Mouse (Mus musculus) liver, adult (tissue): Measurements from ENCODE around the gene Krt32.

Source experiments
- GATA4 ChIP-seq: IDR thresholded peaks from 2 replicates; pipeline ENCODE4 v1.6.1; 2014; ENCODE audit warnings: mild to moderate bottlenecking, low read length; ENCODE audit not compliant: insufficient replicate concordance

Krt32 gene

GRCm38 (mm10) chr11:100087861-100088260, at the start of gene Krt32:
Gene Krt32, minus strand, starts transcription at chr11:100088226.
- no peak for TF ChIP-seq GATA4

GRCm38 (mm10) chr11:100137693-100138092, 49.7 kb upstream of the Krt32 start:
- no peak for TF ChIP-seq GATA4

GRCm38 (mm10) chr11:100136559-100136958, 48.5 kb upstream of the Krt32 start:
- no peak for TF ChIP-seq GATA4

GRCm38 (mm10) chr11:100135731-100136130, 47.7 kb upstream of the Krt32 start, which contains the start of gene Krt15:
Gene Krt15, minus strand, starts transcription at chr11:100135928.
- no peak for TF ChIP-seq GATA4

GRCm38 (mm10) chr11:100124901-100125300, 36.9 kb upstream of the Krt32 start:
- TF ChIP-seq GATA4: no peak

- TF ChIP-seq GATA4: no peak
These were observed 33.4 kb upstream of the Krt32 start, which contains the start of gene Krt13 for GRCm38 (mm10) chr11:100121466-100121865. Gene Krt13, minus strand, starts transcription at chr11:100121566.

GRCm38 (mm10) chr11:100120331-100120730, 32.3 kb upstream of the Krt32 start:
- no peak for TF ChIP-seq GATA4

- TF ChIP-seq GATA4: no peak
These were observed 25.7 kb upstream of the Krt32 start for GRCm38 (mm10) chr11:100113742-100114029.

- no peak for TF ChIP-seq GATA4
These were observed 25.1 kb upstream of the Krt32 start for GRCm38 (mm10) chr11:100112935-100113741.

GRCm38 (mm10) chr11:100105576-100106122, 17.6 kb upstream of the Krt32 start, which contains the start of gene Krt36:
Gene Krt36, minus strand, starts transcription at chr11:100105626.
- no peak for TF ChIP-seq GATA4

GRCm38 (mm10) chr11:100102693-100103429, 14.8 kb upstream of the Krt32 start:
- no peak for TF ChIP-seq GATA4

GRCm38 (mm10) chr11:100100391-100100790, 12.4 kb upstream of the Krt32 start:
- TF ChIP-seq GATA4: no peak

- no peak for TF ChIP-seq GATA4
These were observed 9.8 kb upstream of the Krt32 start for GRCm38 (mm10) chr11:100097819-100098218.

- TF ChIP-seq GATA4: no peak
These were observed 8.1 kb upstream of the Krt32 start, which contains the start of gene Krt35 for GRCm38 (mm10) chr11:100096141-100096540. Gene Krt35, minus strand, starts transcription at chr11:100096241.

- no peak for TF ChIP-seq GATA4
These were observed 476 bp upstream of the Krt32 start for GRCm38 (mm10) chr11:100088378-100089025.

GRCm38 (mm10) chr11:100073873-100074272, 14.2 kb downstream of the Krt32 start:
- no peak for TF ChIP-seq GATA4
